Mouse (Mus musculus) cerebellum, adult 8-10 months (tissue): ENCODE measurements at regions not wholly inside any gene's neighbourhood (a gene's known extent, or its start where the extent isn't known, plus 50 kb on each side); places are given as distances from the start of the nearest gene placed in this dataset.

Source experiments
- DNase-seq: peaks from one replicate; pipeline ENCODE4 v3.0.0; 2022

- no peak for DNase-seq
Measured at GRCm38 (mm10) chr4:95507141-95507945, 50.0 kb upstream of the Fggy start.
